Mouse (Mus musculus) heart, postnatal 10 days (tissue): ENCODE results near the gene Sass6. TPM values are rescaled to one million over a fixed set of nuclear protein-coding genes. Genes with fewer than 3 reads are reported as not detected.
"Not testable (repeated sequence)": the region's sequence is repeated elsewhere in the genome, so short reads cannot be mapped to it uniquely, and the experiment has no call there.

Experiments
- DNase-seq, 2 experiments: peaks; one replicate each; pipeline ENCODE4 v3.0.0; 2021
- intact Hi-C: fragments of 180-260 bp; cut with DNase I; formaldehyde crosslinking; loops from one replicate; pipeline ENCODE4 v1.15.1; 2025
- total RNA-seq, 2 experiments: library from RNA; stranded (reverse); gene quantifications; 2 replicates each; pipeline ENCODE4 v1.2.3; 2021

Sass6 gene
- total RNA-seq, 2 experiments from 2014 or later, result 4.7 to 4.9 TPM

- intact Hi-C loops, result no loop called here
Observed at GRCm38 (mm10) chr3:116661288-116661869, 66.6 kb downstream of the Sass6 start.

GRCm38 (mm10) chr3:116661870-116662414 lies 67.2 kb downstream of the Sass6 start:
- DNase-seq, result no peak
- intact Hi-C loops, result loop anchor here (1.0 kb wide), 1 partner anchor 67 kb away; no protein-coding TSS in a partner anchor

More at GRCm38 (mm10) chr3:116661288-116661869, 66.6 kb downstream of the Sass6 start:
- DNase-seq, result no peak

GRCm38 (mm10) chr3:116662463-116662863 lies 67.7 kb downstream of the Sass6 start, which contains the start of gene Mfsd14a:
Gene Mfsd14a (minus strand): TSS chr3:116662677.
- peak; percentile 100 for DNase-seq
- intact Hi-C loops, result loop anchor here (1.0 kb wide), 1 partner anchor 67 kb away; no protein-coding TSS in a partner anchor

GRCm38 (mm10) chr3:116664281-116664680 lies 69.5 kb downstream of the Sass6 start:
- DNase-seq, result not testable (repeated sequence)
- intact Hi-C loops, result loop anchor here (2.0 kb wide), 1 partner anchor 47 kb away; no protein-coding TSS in a partner anchor

Other genes starting within 250 kb of the Sass6 start
- 1 to 10 TPM; 5.2 to 6.5 TPM for gene Cdc14a, start 170.9 kb upstream of the Sass6 start, total RNA-seq
- gene Rtca, start 86.8 kb upstream of the Sass6 start, total RNA-seq, result 10 to 100 TPM; 24.3 to 25.7 TPM
- 10 to 100 TPM; 23.4 to 31.7 TPM for gene Dbt, start 81.9 kb upstream of the Sass6 start, total RNA-seq
- 10 to 100 TPM; 73.5 to 78.8 TPM for gene Lrrc39, start 32.0 kb upstream of the Sass6 start, total RNA-seq
- 1 to 10 TPM; 7.0 to 9.3 TPM for gene Trmt13, start 19.6 kb downstream of the Sass6 start, total RNA-seq
- gene Mfsd14a, start 67.7 kb downstream of the Sass6 start, total RNA-seq, result 10 to 100 TPM; 30.1 to 30.8 TPM
- 1 to 10 TPM in 1 of 2 experiments, not detected in 1; 1.6 TPM for gene Gm43191, start 86.3 kb downstream of the Sass6 start, total RNA-seq
- 10 to 100 TPM; 19.3 to 21.9 TPM for gene Slc35a3, start 117.8 kb downstream of the Sass6 start, total RNA-seq
- gene Agl, start 213.2 kb downstream of the Sass6 start, total RNA-seq, result 100 to 1,000 TPM; 144 to 148 TPM